Mouse (Mus musculus) ovary, adult 18-20 months (tissue): Measurements from ENCODE around the gene Clba1.

Experiments
- DNase-seq: peaks from one replicate; pipeline ENCODE4 v3.0.0; 2022; ENCODE audit warnings: low spot score, mixed read lengths

The Clba1 gene

GRCm38 (mm10) chr12:112851116-112851515 is 42.4 kb downstream of the Clba1 start:
- no peak for DNase-seq

DNA sequence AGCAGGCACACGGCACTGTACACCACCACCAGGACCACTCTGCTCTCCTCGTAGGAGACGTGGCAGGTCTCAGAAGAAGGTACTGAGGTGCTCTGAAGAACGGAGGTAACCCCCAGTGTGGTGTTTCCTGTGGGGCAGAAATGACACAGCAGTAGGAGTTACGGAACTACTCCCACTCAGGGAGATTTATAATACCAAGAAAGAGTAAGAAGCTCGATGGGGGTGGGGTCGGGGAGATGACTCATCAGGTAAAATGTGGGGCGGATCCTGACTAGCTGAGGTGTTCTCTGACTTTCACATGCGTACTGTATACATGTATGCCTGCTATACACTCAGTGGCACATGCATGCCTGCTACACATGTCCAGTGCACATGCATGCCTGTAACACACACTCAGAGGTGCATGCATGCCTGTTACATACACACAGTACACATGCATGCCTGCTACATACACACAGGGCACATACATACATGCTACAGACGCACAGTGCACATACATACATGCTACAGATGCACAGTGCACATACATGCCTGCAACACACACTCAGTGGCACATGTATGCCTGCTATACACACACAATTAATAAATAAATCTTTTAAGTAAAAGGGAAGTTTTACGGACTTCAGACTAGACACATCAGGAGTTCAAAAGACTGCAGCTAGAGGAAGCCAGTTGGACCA is 44.5 kb downstream of the Clba1 start:
- no peak for DNase-seq

DNA sequence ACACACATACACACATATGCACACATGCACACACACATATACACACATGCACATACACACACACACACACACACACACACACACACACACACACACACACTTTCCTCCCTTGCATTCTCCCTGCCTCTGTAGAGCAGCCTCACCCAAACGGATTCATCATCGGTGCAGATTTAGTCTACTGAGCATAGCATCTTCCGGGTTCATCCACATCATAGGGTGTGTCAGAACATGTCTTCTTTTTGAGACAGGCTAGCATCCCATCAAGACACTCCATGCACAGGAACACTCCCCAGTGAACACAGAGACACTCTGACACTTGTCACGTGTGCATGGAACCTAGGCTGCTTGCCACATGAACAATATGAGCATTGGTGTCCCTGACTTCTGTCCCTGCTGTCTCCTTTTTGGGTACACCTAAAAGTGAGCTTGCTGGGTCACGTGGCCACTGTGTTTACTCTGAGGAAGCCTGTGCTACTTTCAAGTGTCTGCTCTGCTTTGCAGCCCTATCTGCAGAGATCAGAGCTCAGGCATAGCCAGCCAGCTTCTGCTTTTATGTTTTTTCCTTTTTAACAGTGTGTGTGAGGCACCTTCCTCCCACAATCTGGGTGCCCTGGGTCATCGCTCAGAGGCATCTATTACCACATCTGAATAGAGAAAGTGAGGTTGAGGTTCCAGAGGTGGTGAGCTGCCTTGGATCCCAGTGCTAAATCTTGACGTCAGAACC is 46.0 kb downstream of the Clba1 start:
- DNase-seq: no peak

GRCm38 (mm10) chr12:112856338-112856737 is 47.6 kb downstream of the Clba1 start:
- no peak for DNase-seq

DNA sequence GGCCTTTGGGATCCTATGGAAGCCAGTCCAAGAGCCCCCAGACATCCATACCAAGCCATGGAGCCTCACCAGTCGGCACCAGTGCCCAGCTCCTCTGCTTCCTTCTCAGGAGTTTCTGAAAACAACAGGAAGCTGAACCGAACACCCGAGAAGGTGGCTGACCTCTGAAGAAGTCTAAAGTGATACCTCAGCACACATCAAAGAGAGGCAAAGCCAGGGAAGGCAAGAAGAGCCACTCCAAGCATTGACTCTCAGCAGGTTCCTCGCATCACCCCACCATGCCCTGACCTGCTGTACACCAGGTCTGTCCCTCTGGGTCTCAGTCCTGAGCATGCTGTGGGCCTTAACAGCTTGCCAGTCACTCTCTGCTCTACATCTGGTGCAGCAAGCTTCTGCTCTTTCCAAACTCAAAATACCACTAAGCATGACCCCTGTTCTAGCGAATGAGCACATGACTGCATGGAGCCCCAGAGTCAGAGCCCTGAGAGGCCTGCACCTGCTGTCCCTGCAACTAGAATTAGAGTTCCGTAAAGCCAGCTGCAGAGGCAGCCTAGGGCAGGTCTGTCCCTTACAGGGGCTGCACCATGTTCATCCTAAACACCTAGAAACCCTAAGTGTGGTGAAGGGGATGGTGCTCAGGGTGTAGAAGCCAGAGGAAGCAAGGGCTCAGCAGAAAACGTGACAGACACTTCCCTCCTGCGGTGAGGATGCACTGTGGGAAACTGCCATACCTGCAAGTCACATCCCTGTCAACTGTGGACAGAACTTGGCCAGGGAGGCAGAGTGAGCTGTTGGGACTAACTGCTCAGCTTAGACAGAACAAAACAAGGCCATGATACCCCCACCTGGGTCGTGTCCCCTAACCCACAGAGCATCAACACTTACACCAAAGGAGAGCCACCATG is 48.5 kb downstream of the Clba1 start:
- no peak for DNase-seq

DNA sequence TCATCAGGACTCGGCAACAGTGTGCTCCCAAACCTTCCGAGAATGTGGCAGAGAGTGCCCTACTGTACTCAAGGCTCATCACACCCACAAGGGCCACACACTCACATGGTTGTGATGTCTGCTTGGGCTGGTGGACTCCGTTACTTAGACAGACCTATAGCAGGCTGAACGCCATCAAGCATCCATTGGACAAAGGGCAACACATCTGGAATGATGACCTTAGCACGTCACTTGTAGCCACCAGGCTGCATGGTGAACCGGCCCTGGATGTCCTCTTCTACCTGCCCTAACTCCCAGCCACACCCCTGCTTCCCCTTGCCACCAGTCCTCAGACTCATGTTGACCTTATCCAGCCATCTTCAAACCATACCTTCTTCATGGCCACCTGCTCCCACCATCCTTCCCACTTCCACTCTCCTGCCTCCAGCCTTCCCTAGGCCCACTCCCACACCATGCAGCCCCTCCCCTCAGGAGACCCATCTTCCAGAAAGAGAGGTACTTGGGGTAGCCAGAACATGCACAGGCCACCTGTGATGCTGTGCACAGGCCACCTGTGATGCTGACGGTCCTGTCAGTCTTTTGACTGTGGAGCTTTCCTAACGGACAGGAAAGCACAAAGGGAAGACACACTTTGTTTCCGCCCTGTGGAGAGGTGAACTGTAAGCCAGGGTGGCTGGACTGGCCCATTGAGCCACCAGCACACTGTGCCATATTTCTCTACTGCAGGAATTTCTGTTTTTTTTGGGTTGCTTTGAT is 50.0 kb downstream of the Clba1 start:
- no peak for DNase-seq

GRCm38 (mm10) chr12:112859930-112860329 is 51.2 kb downstream of the Clba1 start:
- DNase-seq: no peak

DNA sequence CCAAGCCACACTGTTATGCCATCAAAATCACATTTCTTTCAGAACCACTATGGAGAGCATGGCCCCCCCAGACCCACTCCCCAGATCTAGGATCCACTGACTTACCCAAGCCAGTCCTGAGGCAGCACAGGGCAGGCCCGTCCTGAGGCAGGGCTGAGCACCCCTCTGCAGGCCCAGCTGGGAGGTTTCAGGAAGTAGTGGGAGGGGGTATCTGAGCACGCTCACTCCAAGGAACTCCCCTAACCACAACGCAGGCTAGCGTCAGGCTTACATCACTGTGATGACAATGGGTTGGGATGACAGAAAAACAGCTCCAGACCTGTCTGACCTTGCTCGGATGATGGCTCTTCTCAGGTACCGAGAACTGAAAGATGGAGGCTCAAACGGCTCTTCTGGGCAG is 52.0 kb downstream of the Clba1 start:
- DNase-seq: no peak

- DNase-seq: no peak
These were observed 53.2 kb downstream of the Clba1 start for GRCm38 (mm10) chr12:112861911-112862321.

DNA sequence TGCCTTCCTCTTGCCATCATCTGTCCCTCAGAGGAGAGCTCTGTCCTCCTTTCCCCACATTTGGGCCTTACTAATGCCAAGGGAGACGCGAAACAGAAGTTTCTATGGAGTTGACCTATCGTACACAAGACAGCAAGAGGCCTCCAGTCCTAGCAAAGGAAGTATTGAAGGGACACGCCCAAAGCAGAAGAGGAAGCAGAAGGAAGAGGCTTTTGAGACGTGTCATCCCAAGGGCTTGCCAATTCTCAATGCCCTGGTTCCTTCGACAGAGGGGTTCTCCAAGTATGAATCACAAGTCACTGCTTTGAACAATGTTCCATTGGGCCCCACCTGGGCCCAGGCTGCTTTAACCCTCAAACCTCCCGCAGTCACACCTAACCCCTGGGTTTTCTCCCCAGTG is 56.1 kb downstream of the Clba1 start:
- no peak for DNase-seq
